Mouse (Mus musculus): ENCODE measurements around the gene Pecr. TPM values are rescaled to one million over a fixed set of nuclear protein-coding genes. Genes with fewer than 3 reads are reported as not detected.
A peak's percentile ranks its signal among the peaks of the same experiment; 100 is the strongest.

The Pecr gene
- polyA plus RNA-seq, 1 experiment from 2014 or later = 12.8 TPM

- H3K4me2 ChIP-seq (replicated peaks) = peak within 1 kb of the TSS; percentile 57
- 0% methylated on average over 21 of the region's 21 CpGs for whole genome bisulfite sequencing
- H3K4me1 ChIP-seq = peaks cover 10% of the 10 kb centered on the region
- peak within 1 kb of the TSS; percentile 96 for H3K27ac ChIP-seq (replicated peaks)
- peak within 1 kb of the TSS; percentile 76 for H3K9ac ChIP-seq (replicated peaks)
- H3K36me3 ChIP-seq = no peaks in the 10 kb centered on the region; the same call in 1 of the 2 replicates
- no peaks in the 10 kb centered on the region for H3K9me3 ChIP-seq
- peak; percentile 98 for ATAC-seq (replicated peaks)
- H3K27me3 ChIP-seq = no peaks in the 10 kb centered on the region
- H3K4me3 ChIP-seq = peak within 1 kb of the TSS; percentile 66
Observed at GRCm38 (mm10) chr1:72307317-72307798, 23.2 kb upstream of the Pecr start, which contains the start of gene Xrcc5. TSS of gene Xrcc5 (plus strand) at chr1:72307421.

GRCm38 (mm10) chr1:72306679-72307181 is 22.6 kb upstream of the Pecr start:
- peak overlapping the region; percentile 76 for H3K9ac ChIP-seq (replicated peaks)
- H3K4me3 ChIP-seq = peak overlapping the region; percentile 66
- H3K9me3 ChIP-seq = no peaks in the 10 kb centered on the region
- 3% methylated on average over 11 of the region's 11 CpGs for WGBS
- peaks cover 10% of the 10 kb centered on the region for H3K4me1 ChIP-seq
- H3K27ac ChIP-seq (replicated peaks) = peak overlapping the region; percentile 96
- peak overlapping the region; percentile 57 for H3K4me2 ChIP-seq (replicated peaks)
- H3K36me3 ChIP-seq = no peaks in the 10 kb centered on the region; the same call in 1 of the 2 replicates
- ATAC-seq (replicated peaks) = peak; percentile 86
- no peaks in the 10 kb centered on the region for H3K27me3 ChIP-seq

GRCm38 (mm10) chr1:72306241-72306640 is 22.1 kb upstream of the Pecr start:
- Histone ChIP-seq H3K4me1 (peaks cover 10% of the 10 kb centered on the region), H3K9me3 (no peaks in the 10 kb centered on the region), H3K9ac (replicated peaks) (no peak overlapping the region), H3K4me3 (no peak overlapping the region), H3K27ac (replicated peaks) (peak overlapping the region; percentile 96), H3K4me2 (replicated peaks) (peak overlapping the region; percentile 57; the same call in 1 of the 2 replicates), H3K27me3 (no peaks in the 10 kb centered on the region), H3K36me3 (peaks cover 3% of the 10 kb centered on the region; the same call in 1 of the 2 replicates)
- ATAC-seq (replicated peaks) = no peak
- WGBS = 35% methylated on average over 3 of the region's 3 CpGs

- WGBS = 89% methylated on average over 1 of the region's 1 CpGs
- no peak overlapping the region for H3K27ac ChIP-seq (replicated peaks)
- no peak overlapping the region for H3K4me3 ChIP-seq
- H3K27me3 ChIP-seq = no peaks in the 10 kb centered on the region
- no peak for ATAC-seq (replicated peaks)
- H3K36me3 ChIP-seq = peaks cover 24% of the 10 kb centered on the region; the same call in 1 of the 2 replicates
- peaks cover 3% of the 10 kb centered on the region; the same call in 1 of the 2 replicates for H3K4me1 ChIP-seq
- no peak overlapping the region for H3K4me2 ChIP-seq (replicated peaks)
- no peak overlapping the region for H3K9ac ChIP-seq (replicated peaks)
- H3K9me3 ChIP-seq = no peaks in the 10 kb centered on the region
Observed at GRCm38 (mm10) chr1:72301845-72302244, 17.7 kb upstream of the Pecr start.

GRCm38 (mm10) chr1:72295746-72296145 is 11.6 kb upstream of the Pecr start:
- Histone ChIP-seq H3K4me1 (no peaks in the 10 kb centered on the region), H3K36me3 (peaks cover 16% of the 10 kb centered on the region; the same call in 1 of the 2 replicates), H3K27ac (replicated peaks) (no peak overlapping the region), H3K4me3 (no peak overlapping the region), H3K27me3 (no peaks in the 10 kb centered on the region), H3K4me2 (replicated peaks) (no peak overlapping the region), H3K9me3 (no peaks in the 10 kb centered on the region), H3K9ac (replicated peaks) (no peak overlapping the region)
- 87% methylated on average over 8 of the region's 8 CpGs for WGBS
- no peak for ATAC-seq (replicated peaks)

- Histone ChIP-seq H3K4me2 (replicated peaks) (no peak overlapping the region), H3K4me3 (no peak overlapping the region), H3K9ac (replicated peaks) (no peak overlapping the region), H3K27ac (replicated peaks) (no peak overlapping the region), H3K36me3 (0 out of 2 replicates have a peak, but pooled peaks cover 11% of the 10 kb centered on the region), H3K4me1 (no peaks in the 10 kb centered on the region), H3K27me3 (no peaks in the 10 kb centered on the region), H3K9me3 (no peaks in the 10 kb centered on the region)
- 80% methylated on average over 4 of the region's 4 CpGs for WGBS
- ATAC-seq (replicated peaks) = no peak
Observed at GRCm38 (mm10) chr1:72293869-72294663, 10.0 kb upstream of the Pecr start.

GRCm38 (mm10) chr1:72291925-72292324 is 7.8 kb upstream of the Pecr start:
- Histone ChIP-seq H3K36me3 (0 out of 2 replicates have a peak, but pooled peaks cover 3% of the 10 kb centered on the region), H3K4me3 (no peak overlapping the region), H3K9ac (replicated peaks) (no peak overlapping the region), H3K4me1 (peaks cover 6% of the 10 kb centered on the region), H3K27ac (replicated peaks) (no peak overlapping the region), H3K27me3 (no peaks in the 10 kb centered on the region), H3K9me3 (no peaks in the 10 kb centered on the region), H3K4me2 (replicated peaks) (no peak overlapping the region)
- 92% methylated on average over 2 of the region's 2 CpGs for WGBS
- no peak for ATAC-seq (replicated peaks)

- 96% methylated on average over 4 of the region's 4 CpGs for WGBS
- H3K9ac ChIP-seq (replicated peaks) = no peak overlapping the region
- H3K27me3 ChIP-seq = no peaks in the 10 kb centered on the region
- H3K36me3 ChIP-seq = 0 out of 2 replicates have a peak, but pooled peaks cover 3% of the 10 kb centered on the region
- ATAC-seq (replicated peaks) = no peak
- no peak overlapping the region for H3K27ac ChIP-seq (replicated peaks)
- H3K4me2 ChIP-seq (replicated peaks) = no peak overlapping the region
- H3K9me3 ChIP-seq = no peaks in the 10 kb centered on the region
- H3K4me3 ChIP-seq = no peak overlapping the region
- H3K4me1 ChIP-seq = peaks cover 11% of the 10 kb centered on the region
Observed at GRCm38 (mm10) chr1:72291421-72291820, 7.3 kb upstream of the Pecr start.

GRCm38 (mm10) chr1:72290896-72291295 is 6.8 kb upstream of the Pecr start:
- ATAC-seq (replicated peaks) = no peak
- Histone ChIP-seq H3K4me2 (replicated peaks) (no peak overlapping the region), H3K9me3 (no peaks in the 10 kb centered on the region), H3K36me3 (0 out of 2 replicates have a peak, but pooled peaks cover 3% of the 10 kb centered on the region), H3K4me3 (no peak overlapping the region), H3K4me1 (peaks cover 16% of the 10 kb centered on the region), H3K27ac (replicated peaks) (no peak overlapping the region), H3K27me3 (no peaks in the 10 kb centered on the region), H3K9ac (replicated peaks) (no peak overlapping the region)
- 96% methylated on average over 4 of the region's 4 CpGs for WGBS

- H3K27me3 ChIP-seq = no peaks in the 10 kb centered on the region
- no peak overlapping the region for H3K9ac ChIP-seq (replicated peaks)
- H3K36me3 ChIP-seq = 0 out of 2 replicates have a peak, but pooled peaks cover 3% of the 10 kb centered on the region
- 86% methylated on average over 4 of the region's 4 CpGs for WGBS
- H3K4me2 ChIP-seq (replicated peaks) = no peak overlapping the region
- peaks cover 32% of the 10 kb centered on the region for H3K4me1 ChIP-seq
- H3K9me3 ChIP-seq = no peaks in the 10 kb centered on the region
- no peak for ATAC-seq (replicated peaks)
- H3K4me3 ChIP-seq = no peak overlapping the region
- H3K27ac ChIP-seq (replicated peaks) = no peak overlapping the region
Observed at GRCm38 (mm10) chr1:72288527-72289150, 4.5 kb upstream of the Pecr start.

- no peak overlapping the region for H3K4me3 ChIP-seq
- H3K9me3 ChIP-seq = no peaks in the 10 kb centered on the region
- peak overlapping the region; percentile 90 for H3K27ac ChIP-seq (replicated peaks)
- peaks cover 32% of the 10 kb centered on the region for H3K4me1 ChIP-seq
- no peak overlapping the region for H3K9ac ChIP-seq (replicated peaks)
- H3K27me3 ChIP-seq = no peaks in the 10 kb centered on the region
- ATAC-seq (replicated peaks) = no peak
- no peak overlapping the region for H3K4me2 ChIP-seq (replicated peaks)
- H3K36me3 ChIP-seq = 0 out of 2 replicates have a peak, but pooled peaks cover 3% of the 10 kb centered on the region
- 91% methylated on average over 4 of the region's 4 CpGs for WGBS
Observed at GRCm38 (mm10) chr1:72287893-72288292, 3.8 kb upstream of the Pecr start.

GRCm38 (mm10) chr1:72286904-72287303 is 2.8 kb upstream of the Pecr start:
- no peak overlapping the region for H3K4me3 ChIP-seq
- WGBS = 9% methylated on average over 5 of the region's 5 CpGs
- 0 out of 2 replicates have a peak, but pooled peaks cover 3% of the 10 kb centered on the region for H3K36me3 ChIP-seq
- no peaks in the 10 kb centered on the region for H3K27me3 ChIP-seq
- ATAC-seq (replicated peaks) = peak; percentile 55
- peak overlapping the region; percentile 28 for H3K9ac ChIP-seq (replicated peaks)
- peaks cover 32% of the 10 kb centered on the region for H3K4me1 ChIP-seq
- no peaks in the 10 kb centered on the region for H3K9me3 ChIP-seq
- peak overlapping the region; percentile 90 for H3K27ac ChIP-seq (replicated peaks)
- H3K4me2 ChIP-seq (replicated peaks) = peak overlapping the region; percentile 84

Data from forebrain, embryonic 15.5 days (tissue).